Mouse (Mus musculus) thymus, postnatal 36 days (tissue): Measurements from ENCODE around the gene Ticrr.

Source experiments
- DNase-seq, 2 experiments: peaks; one replicate each; pipeline ENCODE4 v3.0.0; 2022; ENCODE audit warnings: mixed read lengths in 2 of 2

Ticrr gene

GRCm38 (mm10) chr7:79696495-79696894, 36.5 kb downstream of the Ticrr start:
- no peak for DNase-seq

- no peak for DNase-seq
Measured at GRCm38 (mm10) chr7:79702755-79703154, 42.8 kb downstream of the Ticrr start.

GRCm38 (mm10) chr7:79705210-79705609, 45.2 kb downstream of the Ticrr start:
- no peak for DNase-seq

GRCm38 (mm10) chr7:79710130-79710607, 50.2 kb downstream of the Ticrr start:
- DNase-seq: no peak

GRCm38 (mm10) chr7:79710831-79711230, 50.8 kb downstream of the Ticrr start:
- DNase-seq: no peak

GRCm38 (mm10) chr7:79715187-79715981, 55.4 kb downstream of the Ticrr start, which contains the start of gene Kif7:
Gene Kif7 (minus strand): TSS chr7:79715720.
- peak; percentile 81 to 89 for DNase-seq

- DNase-seq: peak; percentile 76 to 82
Measured at GRCm38 (mm10) chr7:79721386-79721977, 61.5 kb downstream of the Ticrr start.

- peak; percentile 66 to 69 for DNase-seq
Measured at GRCm38 (mm10) chr7:79727091-79727490, 67.1 kb downstream of the Ticrr start.

GRCm38 (mm10) chr7:79728219-79728618, 68.2 kb downstream of the Ticrr start:
- peak; percentile 72 for DNase-seq

GRCm38 (mm10) chr7:79729169-79729568, 69.2 kb downstream of the Ticrr start:
- peak; percentile 69 to 71 for DNase-seq

GRCm38 (mm10) chr7:79729743-79730370, 69.9 kb downstream of the Ticrr start:
- peak; percentile 22 to 33 for DNase-seq

- no peak for DNase-seq
Measured at GRCm38 (mm10) chr7:79731438-79731837, 71.4 kb downstream of the Ticrr start.

- no peak for DNase-seq
Measured at GRCm38 (mm10) chr7:79732622-79733021, 72.6 kb downstream of the Ticrr start, which contains the start of gene Plin1. Gene Plin1 (minus strand): TSS chr7:79732903.

GRCm38 (mm10) chr7:79734563-79734962, 74.6 kb downstream of the Ticrr start:
- no peak for DNase-seq

- no peak for DNase-seq
Measured at GRCm38 (mm10) chr7:79736511-79736910, 76.5 kb downstream of the Ticrr start.

- DNase-seq: no peak
Measured at GRCm38 (mm10) chr7:79738913-79739312, 78.9 kb downstream of the Ticrr start.

GRCm38 (mm10) chr7:79740279-79740678, 80.3 kb downstream of the Ticrr start:
- no peak for DNase-seq

GRCm38 (mm10) chr7:79742277-79742658, 82.3 kb downstream of the Ticrr start:
- no peak for DNase-seq

- peak; percentile 80 to 84 for DNase-seq
Measured at GRCm38 (mm10) chr7:79742659-79743536, 82.9 kb downstream of the Ticrr start, which contains the start of the genes Pex11a and Wdr93. Gene Pex11a (minus strand): TSS chr7:79743131. Gene Wdr93 (plus strand): TSS chr7:79743163.

- DNase-seq: no peak
Measured at GRCm38 (mm10) chr7:79744051-79744450, 84.1 kb downstream of the Ticrr start.

GRCm38 (mm10) chr7:79744585-79744984, 84.6 kb downstream of the Ticrr start:
- no peak for DNase-seq

- DNase-seq: no peak
Measured at GRCm38 (mm10) chr7:79747659-79748058, 87.7 kb downstream of the Ticrr start.
